Mouse (Mus musculus): ENCODE results near the gene Myoz2.

Myoz2 gene

GRCm38 (mm10) chr3:123034752-123035151 is at the start of gene Myoz2:
Myoz2 (minus strand) TSS chr3:123035015.
- ATAC-seq (ENCODE audit: insufficient number of reproducible peaks, low FRiP score, low TSS enrichment), result no peak

GRCm38 (mm10) chr3:123081665-123082064 is 46.9 kb upstream of the Myoz2 start:
- ATAC-seq (ENCODE audit: insufficient number of reproducible peaks, low FRiP score, low TSS enrichment), result no peak

GRCm38 (mm10) chr3:123080943-123081342 is 46.1 kb upstream of the Myoz2 start:
- no peak for ATAC-seq (ENCODE audit: insufficient number of reproducible peaks, low FRiP score, low TSS enrichment)

- no peak for ATAC-seq (ENCODE audit: insufficient number of reproducible peaks, low FRiP score, low TSS enrichment)
Observed at GRCm38 (mm10) chr3:123080017-123080725, 45.4 kb upstream of the Myoz2 start.

- no peak for ATAC-seq (ENCODE audit: insufficient number of reproducible peaks, low FRiP score, low TSS enrichment)
Observed at GRCm38 (mm10) chr3:123075759-123076158, 40.9 kb upstream of the Myoz2 start.

GRCm38 (mm10) chr3:123075034-123075433 is 40.2 kb upstream of the Myoz2 start:
- no peak for ATAC-seq (ENCODE audit: insufficient number of reproducible peaks, low FRiP score, low TSS enrichment)

- ATAC-seq (ENCODE audit: insufficient number of reproducible peaks, low FRiP score, low TSS enrichment), result no peak
Observed at GRCm38 (mm10) chr3:123073351-123073750, 38.5 kb upstream of the Myoz2 start.

- ATAC-seq (ENCODE audit: insufficient number of reproducible peaks, low FRiP score, low TSS enrichment), result no peak
Observed at GRCm38 (mm10) chr3:123072472-123072871, 37.7 kb upstream of the Myoz2 start.

- no peak for ATAC-seq (ENCODE audit: insufficient number of reproducible peaks, low FRiP score, low TSS enrichment)
Observed at GRCm38 (mm10) chr3:123070996-123071395, 36.2 kb upstream of the Myoz2 start.

GRCm38 (mm10) chr3:123066836-123067235 is 32.0 kb upstream of the Myoz2 start:
- ATAC-seq (ENCODE audit: insufficient number of reproducible peaks, low FRiP score, low TSS enrichment), result no peak

GRCm38 (mm10) chr3:123065466-123065865 is 30.7 kb upstream of the Myoz2 start:
- ATAC-seq (ENCODE audit: insufficient number of reproducible peaks, low FRiP score, low TSS enrichment), result no peak

- ATAC-seq (ENCODE audit: insufficient number of reproducible peaks, low FRiP score, low TSS enrichment), result no peak
Observed at GRCm38 (mm10) chr3:123064186-123064585, 29.4 kb upstream of the Myoz2 start.

GRCm38 (mm10) chr3:123061931-123062330 is 27.1 kb upstream of the Myoz2 start:
- no peak for ATAC-seq (ENCODE audit: insufficient number of reproducible peaks, low FRiP score, low TSS enrichment)

GRCm38 (mm10) chr3:123058832-123059231 is 24.0 kb upstream of the Myoz2 start:
- no peak for ATAC-seq (ENCODE audit: insufficient number of reproducible peaks, low FRiP score, low TSS enrichment)

GRCm38 (mm10) chr3:123054178-123054577 is 19.4 kb upstream of the Myoz2 start:
- ATAC-seq (ENCODE audit: insufficient number of reproducible peaks, low FRiP score, low TSS enrichment), result no peak

- no peak for ATAC-seq (ENCODE audit: insufficient number of reproducible peaks, low FRiP score, low TSS enrichment)
Observed at GRCm38 (mm10) chr3:123053192-123053938, 18.6 kb upstream of the Myoz2 start.

- ATAC-seq (ENCODE audit: insufficient number of reproducible peaks, low FRiP score, low TSS enrichment), result no peak
Observed at GRCm38 (mm10) chr3:123042308-123042707, 7.5 kb upstream of the Myoz2 start.

GRCm38 (mm10) chr3:123033804-123034203 is 1.0 kb downstream of the Myoz2 start:
- ATAC-seq (ENCODE audit: insufficient number of reproducible peaks, low FRiP score, low TSS enrichment), result no peak

GRCm38 (mm10) chr3:123025634-123026033 is 9.2 kb downstream of the Myoz2 start:
- no peak for ATAC-seq (ENCODE audit: insufficient number of reproducible peaks, low FRiP score, low TSS enrichment)

- no peak for ATAC-seq (ENCODE audit: insufficient number of reproducible peaks, low FRiP score, low TSS enrichment)
Observed at GRCm38 (mm10) chr3:123024496-123025234, 10.2 kb downstream of the Myoz2 start.

GRCm38 (mm10) chr3:123018792-123019191 is 16.0 kb downstream of the Myoz2 start:
- no peak for ATAC-seq (ENCODE audit: insufficient number of reproducible peaks, low FRiP score, low TSS enrichment)
